Mouse (Mus musculus) gastrocnemius, postnatal 10 days (tissue): ENCODE measurements at regions not wholly inside any gene's neighbourhood (a gene's known extent, or its start where the extent isn't known, plus 50 kb on each side); places are given as distances from the start of the nearest gene placed in this dataset.
"Not testable (repeated sequence)": the region's sequence is repeated elsewhere in the genome, so short reads cannot be mapped to it uniquely, and the experiment has no call there.

Source experiments
- DNase-seq: peaks from one replicate; pipeline ENCODE4 v3.0.0; 2021; ENCODE audit warnings: mixed read lengths

DNA sequence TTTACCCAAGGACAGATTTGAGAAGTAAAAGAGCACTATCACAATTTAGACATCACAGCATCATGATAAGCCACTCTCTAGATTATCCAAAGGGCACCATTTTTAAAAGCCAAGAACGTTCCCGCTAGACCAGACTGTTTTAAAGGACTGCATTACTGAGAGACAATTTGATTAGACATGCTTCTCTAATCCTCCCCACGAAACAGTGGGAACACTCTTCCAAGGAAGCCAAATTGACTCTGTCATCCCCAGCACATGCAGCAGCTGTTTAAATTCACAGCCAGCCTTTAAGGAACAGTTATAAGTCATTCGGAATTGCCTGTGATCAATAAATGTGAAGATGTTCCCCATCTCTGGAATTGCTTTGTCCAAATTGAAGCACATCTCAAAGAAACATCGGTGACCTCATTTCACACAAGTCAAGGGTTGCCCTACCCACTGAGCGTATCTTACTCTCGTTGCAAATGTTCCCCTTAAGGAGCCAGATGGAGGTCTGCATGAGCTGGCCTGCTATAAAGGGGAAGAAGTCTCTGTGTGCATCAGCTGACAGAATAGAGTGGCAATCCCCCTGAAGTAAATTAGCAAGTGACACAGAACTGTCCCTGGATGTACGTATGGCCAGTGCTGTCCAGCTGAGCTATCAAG lies 393.2 kb downstream of the Pid1 start:
- no peak for DNase-seq

DNA sequence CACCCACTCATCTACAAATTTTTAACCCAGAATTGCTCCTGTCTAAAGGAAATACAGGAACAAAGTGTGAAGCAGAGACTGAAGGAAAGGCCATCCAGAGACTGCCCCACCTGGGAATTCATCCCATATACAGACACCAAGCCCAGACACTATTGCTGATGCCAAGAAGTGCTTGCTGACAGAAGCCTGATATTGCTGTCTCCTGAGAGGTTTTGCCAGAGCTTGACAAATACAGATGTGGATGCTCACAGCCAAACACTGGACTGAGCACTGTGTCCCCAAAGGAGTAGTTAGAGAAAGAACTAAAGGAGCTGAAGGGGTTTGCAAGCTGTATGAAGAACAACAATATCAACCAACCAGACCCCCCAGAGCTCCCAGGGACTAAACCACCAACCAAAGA lies 399.3 kb downstream of the Pid1 start:
- not testable (repeated sequence) for DNase-seq

DNA sequence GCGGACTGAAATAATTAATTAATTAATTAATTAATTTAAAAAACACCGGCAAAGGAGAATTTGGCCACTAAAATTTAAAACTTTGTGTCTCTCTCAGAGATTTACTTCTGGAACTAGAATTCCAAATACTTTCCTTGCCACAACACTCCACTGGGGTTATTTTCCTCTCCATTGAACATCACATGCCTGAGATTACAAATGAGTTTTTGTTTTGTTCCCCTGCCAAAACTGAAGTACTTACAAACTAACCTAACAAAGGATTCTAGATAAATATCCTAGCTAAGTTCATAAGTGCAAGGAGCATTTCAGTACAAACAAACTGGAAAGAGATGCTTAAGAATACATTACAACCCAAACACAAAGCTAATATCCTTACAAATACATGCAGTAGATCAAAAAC lies 402.2 kb downstream of the Pid1 start:
- DNase-seq = no peak

DNA sequence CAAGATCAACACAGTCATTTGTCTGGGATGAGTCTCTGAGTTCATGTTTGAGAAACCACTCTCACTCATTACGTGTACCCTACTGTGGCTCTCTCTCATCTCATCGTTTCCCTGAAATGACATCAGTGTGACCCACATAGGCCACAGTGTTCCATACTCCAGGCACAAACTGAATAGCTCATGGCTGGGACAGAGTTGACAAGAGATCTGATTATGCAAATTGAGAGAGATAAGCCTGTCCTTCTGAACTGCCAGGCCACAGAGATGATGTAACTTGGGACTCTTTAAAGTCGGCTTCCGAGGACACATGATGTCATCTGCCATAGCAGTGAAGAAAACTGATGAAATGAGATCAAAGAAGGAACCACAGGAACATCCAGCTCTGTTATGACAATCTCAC lies 404.2 kb downstream of the Pid1 start:
- DNase-seq = no peak

DNA sequence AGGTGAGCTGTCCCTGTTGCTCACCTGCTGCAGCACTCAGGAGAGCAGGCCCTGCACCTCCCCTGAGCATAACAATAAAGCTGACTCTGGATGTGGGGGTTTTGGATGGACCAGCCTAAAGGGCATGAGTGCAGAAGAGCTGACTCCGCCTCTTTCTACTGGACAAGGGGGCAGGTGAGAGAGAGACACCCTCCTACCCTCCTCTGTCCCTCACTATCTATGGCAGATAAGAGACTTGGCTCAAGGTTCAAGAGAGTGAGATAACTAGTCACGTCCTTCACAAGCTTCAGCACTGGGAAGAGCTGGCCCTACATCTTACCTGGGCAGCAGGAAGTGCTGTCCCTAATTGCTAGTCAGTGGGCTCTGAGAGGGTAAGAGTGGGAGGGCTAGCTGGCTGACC lies 441.1 kb downstream of the Pid1 start:
- DNase-seq = no peak

DNA sequence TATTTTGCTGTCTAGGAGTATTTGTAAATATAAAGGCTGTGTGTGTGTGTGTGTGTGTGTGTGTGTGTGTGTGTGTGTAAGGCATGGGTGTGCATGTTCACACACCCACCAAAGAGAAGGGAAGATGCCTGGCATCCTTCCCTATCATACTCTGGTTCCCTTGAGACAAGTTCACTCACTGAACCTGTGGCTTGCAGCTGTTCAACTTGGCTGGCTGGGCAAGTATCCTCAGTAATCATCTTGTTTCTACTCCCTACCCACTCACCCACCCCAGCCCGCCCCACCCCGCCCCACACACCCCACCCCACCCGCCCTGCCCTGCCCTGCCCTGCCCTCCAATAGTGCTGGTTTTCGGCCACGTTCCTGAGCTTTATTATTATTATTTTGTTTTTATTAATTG lies 448.5 kb downstream of the Pid1 start:
- no peak for DNase-seq

DNA sequence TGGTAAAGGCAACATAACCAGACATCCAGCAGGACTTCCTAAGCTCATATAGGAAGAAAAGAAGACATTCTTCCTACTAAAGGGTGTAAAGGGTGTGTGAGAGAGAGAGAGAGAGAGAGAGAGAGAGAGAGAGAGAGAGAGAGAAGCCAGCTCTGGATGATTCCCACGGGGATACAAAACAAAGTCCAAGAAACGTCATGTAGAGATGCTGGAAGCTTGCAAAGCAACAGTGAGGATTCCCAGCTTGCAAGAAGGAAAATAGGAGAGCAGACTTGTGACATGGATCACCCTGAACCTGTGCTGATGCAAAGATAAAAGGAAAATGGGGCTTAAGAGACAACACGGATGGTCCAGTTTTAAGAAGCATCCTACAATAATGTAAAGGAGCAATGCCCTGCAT lies 456.6 kb downstream of the Pid1 start:
- DNase-seq = no peak

DNA sequence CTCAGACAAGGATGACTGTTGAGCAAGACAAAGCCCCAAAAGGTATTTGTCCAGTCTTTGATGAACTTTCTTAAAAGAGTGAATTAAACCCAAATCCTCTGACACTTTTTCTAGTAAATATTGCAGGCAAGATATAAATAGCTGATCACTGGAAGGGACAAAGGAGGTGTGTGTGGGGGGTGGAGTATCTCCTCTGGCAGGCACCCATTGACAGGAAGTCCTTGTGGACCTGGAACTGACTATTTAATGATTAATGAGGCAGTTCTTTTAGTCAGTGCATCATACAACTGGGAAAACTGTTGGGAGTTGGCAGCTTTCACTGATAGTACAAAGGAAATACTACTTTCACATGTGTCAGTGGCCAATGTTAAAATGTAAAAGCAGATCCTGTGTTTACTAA lies 457.1 kb downstream of the Pid1 start:
- DNase-seq = no peak

DNA sequence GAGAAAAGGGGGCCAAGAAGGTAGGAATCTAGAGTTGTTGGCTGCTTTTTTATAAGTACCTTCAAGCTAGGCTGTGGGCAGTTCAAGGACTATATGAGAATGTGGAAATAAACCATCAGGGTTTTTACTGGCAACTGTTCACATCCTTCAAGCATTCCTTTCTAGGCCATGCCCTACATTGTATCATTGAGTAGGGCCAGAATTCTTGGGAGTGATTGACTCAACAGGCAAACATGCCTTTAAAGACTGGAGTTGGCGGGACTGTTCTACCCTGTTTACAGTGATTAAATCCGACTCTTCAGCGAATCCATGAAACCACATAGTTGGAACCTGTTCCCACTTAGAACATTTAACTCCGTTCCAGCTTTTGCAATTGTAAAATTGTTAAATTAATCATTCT lies 463.8 kb downstream of the Pid1 start:
- DNase-seq = no peak

DNA sequence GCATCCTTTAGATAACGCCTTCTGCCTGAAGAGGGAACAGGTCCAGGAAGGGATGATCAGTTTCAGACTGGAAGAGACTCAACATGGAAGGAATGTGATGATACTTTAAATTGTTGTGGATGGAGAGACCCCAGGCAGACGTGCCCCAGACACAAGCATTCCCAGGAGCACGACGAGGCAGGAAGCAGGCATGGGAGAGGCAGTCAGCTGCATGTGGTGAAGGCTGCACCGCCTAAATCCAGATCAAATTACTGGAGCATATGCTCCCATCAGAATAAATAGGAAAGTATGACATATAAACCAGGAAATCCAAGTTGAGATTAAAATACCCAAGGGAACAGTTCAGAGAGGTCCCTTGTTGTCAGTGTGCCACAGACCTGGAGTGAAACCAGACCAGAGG lies 467.3 kb downstream of the Pid1 start:
- no peak for DNase-seq

DNA sequence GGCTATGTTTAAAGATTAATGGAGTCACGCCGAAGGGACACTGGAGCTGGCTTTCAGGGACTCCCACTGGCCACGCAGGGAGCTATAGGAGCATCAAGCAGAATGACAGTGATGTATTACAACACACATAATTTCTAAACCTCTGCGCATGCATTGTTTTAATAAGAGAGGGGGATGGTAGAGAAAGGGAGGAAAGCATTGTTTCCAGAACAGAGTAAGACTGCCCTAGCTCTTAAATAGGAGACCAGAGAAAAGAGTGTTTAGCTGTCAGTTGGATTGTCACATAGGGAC lies 471.1 kb upstream of the Sphkap start:
- DNase-seq = no peak

DNA sequence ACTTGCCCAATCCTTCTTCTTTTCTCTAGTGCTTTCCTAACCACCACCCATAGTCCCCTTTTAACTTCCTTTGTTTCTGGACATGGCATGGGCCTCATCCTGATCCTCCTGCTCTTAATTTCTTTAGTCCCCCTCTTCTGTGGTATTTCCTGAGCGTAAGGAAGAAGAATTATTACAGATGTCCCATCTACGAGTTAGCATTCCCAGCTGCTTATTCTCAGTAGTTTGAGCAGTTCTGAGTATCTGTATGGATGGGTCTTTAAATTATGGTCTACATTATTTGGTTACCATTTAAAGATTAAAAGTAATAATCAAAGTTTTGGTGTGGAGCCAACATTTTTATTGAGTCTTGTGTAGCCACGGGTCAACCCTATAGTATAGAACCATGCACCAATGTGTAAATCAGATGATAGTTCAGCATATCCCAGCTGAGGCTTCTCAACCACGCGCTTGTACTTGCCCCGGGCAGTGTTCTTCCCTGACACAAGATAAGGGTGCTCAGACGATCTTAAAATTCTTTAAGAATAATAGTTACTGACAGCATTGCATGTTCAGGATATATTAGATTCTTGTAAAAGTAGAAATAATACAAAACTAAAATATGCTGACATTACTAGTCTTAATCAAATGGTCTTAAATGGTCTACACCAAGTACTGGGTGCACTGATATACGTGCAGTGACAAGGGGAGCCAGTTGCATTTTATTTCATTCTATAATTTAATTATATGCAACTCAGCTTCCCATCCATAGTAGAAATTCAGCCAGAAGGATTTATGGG lies 470.5 kb upstream of the Sphkap start:
- DNase-seq = no peak

DNA sequence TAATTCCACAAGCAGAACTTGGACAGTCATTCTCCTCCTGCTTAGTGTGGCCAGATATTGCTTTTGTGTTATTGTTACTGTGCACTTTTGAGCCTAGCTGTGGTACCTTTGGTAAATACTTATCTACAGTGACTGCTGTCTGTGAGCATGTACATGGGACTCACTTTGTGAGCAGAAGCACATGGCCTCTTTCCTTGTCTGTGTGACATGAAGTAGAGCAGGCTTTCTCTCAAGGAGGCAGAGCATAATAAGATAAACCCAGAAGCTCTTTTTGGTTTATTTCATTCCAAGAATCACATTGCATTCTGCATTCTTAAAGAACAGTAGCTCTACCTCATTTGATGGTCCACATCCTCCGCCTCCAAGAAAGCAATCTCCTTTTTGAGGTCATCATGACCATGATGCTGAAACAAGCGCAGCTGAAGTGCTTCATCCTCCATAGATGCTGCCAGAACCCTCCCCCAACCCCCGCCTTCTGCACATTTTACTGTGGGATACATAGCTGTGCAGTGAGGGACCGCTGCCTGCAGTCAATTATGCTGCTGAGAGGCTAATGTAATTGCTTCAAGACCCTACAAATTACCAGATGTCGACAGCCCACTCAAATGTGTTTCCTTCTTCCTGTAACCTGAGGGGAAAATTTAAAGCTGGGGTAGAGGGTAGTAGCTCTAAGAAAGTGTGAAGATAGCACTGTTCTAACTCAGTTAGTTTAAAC lies 463.0 kb upstream of the Sphkap start:
- DNase-seq = no peak

DNA sequence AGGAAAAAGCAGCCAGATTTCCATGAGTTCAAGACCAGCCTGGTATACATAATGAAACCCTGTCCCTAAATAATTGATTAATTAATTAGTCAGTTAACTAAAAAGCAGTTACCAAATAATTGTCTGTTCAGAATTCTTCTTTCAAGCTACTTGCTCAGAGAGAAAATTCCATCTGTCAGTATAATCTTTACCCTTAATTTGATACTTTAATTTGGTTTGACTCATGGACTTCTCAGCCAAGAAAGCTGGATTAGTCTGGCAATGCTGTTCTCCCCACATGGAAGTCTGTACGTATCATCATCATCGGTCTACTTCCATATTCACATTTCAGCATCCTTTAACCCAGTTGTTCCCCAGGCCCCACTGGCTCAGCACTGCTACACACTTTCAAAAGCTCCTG lies 461.0 kb upstream of the Sphkap start:
- DNase-seq = no peak

DNA sequence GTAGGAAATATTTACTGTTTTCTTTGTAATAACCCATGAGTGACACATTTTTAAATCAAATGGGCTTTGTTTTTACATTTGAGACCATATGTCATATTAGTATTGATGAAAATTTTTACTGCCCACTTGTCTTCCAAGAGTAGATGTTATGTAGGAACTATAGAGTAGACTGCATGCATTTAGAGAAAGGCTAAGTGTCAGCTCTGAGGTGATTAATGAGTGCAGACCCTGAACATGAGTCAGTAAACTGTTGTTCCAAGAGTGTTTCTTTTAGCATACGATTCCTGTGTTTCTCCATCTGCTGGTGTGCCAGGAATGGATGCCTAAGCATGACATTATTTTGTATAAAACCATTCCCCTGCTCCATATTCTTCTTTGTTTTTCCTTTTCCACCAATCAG lies 454.5 kb upstream of the Sphkap start:
- DNase-seq = no peak

DNA sequence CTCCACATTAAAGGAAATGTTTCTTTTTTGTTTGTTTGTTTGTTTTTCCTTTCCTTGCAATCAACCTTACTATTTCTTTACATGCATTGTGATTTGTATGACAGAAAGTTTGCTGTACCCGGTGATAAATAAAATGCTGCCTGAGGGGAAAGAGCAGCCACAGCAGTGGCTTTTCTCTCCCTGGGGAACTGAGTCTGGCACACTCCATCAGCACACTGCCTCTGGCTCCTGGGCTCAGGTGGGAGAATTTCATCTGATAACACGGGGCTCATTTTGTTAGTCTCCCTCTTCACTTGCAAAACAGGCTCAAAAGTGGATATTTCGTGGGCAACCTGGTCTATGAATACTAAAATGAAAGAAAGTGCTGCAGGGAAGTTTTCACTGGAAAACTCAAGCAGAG lies 454.1 kb upstream of the Sphkap start:
- no peak for DNase-seq

DNA sequence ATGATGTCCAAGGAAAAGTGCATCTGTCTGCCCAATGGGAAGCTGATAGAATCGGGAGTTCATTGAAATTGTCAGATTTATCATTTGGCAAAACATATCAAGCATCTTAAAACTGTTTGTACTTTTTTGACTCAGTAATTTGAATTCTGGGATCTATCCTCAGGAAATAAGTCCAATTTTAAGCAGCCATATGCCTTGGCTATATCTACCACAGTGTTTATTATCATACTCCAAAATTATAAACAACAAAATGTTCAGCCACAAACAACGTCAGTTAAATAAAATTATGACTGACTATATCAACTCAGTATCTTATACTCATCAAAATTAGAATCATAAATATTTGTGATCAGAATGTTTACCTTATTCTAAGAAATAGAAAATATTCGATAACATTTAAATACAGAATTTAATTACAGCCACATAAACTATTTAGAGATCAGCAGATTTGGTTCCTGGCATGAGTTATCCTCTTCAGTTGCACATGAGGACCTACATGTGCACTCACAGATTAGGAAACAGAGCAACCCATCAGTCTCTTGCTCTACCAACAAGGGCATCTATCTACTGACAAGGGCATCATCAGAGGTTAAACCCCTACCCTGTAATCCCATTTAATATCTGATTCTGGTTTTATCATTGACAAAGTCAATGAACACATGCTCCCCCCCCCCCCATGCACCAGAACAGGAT lies 451.9 kb upstream of the Sphkap start:
- DNase-seq = no peak

DNA sequence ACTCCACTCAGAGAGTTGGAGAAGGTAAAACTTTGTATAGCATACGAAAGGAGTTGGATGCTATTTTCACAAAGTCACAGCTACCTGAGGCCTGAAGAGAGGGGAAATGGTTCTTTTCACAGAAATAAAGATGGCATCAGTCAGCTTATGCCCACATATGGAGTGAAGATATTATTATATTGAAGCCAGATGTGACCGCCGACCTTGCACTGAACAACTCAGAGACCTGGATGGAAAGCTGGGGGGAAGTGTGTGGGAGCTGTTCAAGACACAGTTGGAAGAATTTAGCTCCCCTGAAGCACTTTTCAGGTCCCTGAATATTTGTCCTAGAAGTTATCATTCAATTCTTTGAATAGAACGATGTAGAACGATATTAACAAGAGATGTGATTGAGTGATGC lies 446.0 kb upstream of the Sphkap start:
- no peak for DNase-seq

DNA sequence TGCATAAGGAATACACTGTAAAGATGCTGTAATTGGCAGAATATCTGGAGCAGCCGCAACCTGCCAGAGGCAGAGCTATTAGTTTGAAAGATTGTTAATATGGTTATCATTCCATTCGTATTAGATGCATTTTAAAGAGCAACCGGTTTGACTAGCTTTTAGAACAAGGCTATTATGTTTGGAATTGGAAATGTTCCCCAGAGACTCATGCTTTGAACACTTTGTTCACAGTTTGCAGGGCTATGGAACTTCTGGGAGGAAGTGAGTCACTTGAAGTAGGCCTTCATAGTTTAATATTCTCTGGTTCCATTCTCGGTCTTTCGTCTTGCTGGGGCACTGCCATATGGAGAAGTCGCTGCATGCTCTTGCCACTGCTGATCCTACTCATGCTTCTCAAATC lies 443.1 kb upstream of the Sphkap start:
- DNase-seq = no peak

DNA sequence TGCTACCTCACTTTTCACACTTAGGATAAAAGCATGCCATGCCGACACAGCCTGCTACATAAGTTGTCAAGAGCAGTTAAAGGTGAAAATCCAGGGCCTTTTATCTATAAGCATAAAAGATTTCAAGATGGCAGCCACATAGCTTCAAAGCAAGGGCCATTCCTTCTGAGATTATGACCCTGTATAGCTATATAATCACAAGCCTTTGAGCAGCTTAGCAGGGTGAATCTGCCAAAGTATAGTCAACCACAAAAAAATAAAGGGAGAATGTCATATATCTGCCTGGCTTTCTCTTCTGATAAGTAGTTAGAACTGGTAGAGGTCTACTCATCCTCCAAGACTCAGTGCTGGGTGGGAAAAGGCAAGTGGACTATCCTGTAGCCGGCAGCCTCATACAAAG lies 440.4 kb upstream of the Sphkap start:
- DNase-seq = no peak

DNA sequence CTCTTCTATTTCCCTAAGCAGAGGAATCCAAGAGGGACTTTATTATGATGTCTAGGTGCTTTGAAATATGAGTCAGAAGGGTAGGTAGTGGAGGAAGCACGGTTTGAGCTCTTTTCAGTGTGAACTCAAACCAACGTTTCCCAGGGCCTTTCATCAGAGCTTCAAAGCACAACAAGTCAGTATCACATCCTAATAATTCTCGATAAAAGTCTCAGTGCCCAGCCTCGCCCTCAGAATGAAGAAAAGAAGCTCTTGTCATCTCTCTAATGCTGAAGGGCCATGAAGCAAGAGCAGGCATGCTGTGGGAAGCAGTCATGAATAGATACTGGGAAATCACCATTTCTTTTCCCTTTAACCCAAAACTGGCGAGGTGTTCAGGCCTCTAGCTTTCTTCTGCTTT lies 440.0 kb upstream of the Sphkap start:
- DNase-seq = no peak

DNA sequence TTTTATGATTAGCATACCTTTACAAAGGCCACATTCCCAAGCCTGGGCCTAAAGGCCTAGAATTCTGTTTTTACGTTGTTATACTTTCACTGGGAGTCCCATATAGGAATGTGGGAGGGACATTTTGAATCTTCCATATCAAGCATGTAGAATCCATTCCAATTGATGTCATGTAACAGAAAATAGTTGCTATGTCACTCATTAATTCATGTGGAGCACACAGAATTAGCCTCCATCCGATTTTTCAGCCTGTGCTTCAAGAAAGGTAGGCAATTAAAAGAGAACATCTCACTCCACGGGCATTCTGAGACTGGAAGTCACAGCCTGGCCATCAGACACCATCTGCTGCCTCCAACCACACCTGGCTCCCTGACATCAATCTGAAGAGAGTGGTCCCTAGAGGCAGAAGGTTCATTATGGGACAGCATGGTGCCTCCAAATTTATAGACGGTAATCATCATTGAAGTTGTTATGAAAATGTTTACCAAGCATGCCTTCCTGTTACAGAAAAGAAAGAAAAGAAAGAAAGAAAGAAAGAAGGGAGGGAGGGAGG lies 436.9 kb upstream of the Sphkap start:
- no peak for DNase-seq

DNA sequence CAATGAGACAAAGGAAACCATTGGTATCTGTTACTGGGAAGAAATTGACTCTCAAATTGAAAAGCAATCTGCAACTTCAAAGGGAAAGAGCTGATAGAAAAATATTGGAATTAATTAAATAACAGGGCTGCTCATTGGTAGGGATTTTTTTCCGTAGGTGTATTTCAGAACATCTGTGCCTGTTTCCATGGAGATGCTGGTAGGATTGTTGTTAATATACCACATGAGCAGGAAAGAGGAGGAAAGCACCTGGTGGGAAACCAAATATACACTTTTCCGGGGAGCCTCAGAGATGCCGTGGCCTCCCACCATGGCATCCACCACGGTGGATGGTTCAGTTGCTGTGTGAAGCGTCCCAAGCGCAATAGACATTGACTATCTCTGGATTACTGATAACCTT lies 428.0 kb upstream of the Sphkap start:
- DNase-seq = no peak
